Mouse (Mus musculus) left cerebral cortex, postnatal 25 days (tissue): ENCODE results near the gene Senp5. TPM values are rescaled to one million over a fixed set of nuclear protein-coding genes. Genes with fewer than 3 reads are reported as not detected.
"Not testable (repeated sequence)": the region's sequence is repeated elsewhere in the genome, so short reads cannot be mapped to it uniquely, and the experiment has no call there.

ENCODE experiments used
- DNase-seq, 2 experiments: peaks; one replicate each; pipeline ENCODE4 v3.0.0; 2022; ENCODE audit warnings: low spot score in 2 of 2, mixed read lengths in 1 of 2
- intact Hi-C: fragments of 180-260 bp; cut with DNase I; formaldehyde crosslinking; loops from one replicate; pipeline ENCODE4 v1.15.1; 2025
- total RNA-seq, 2 experiments: library from RNA; stranded (reverse); gene quantifications; 2 replicates each; pipeline ENCODE4 v1.2.3; 2021

Gene Senp5
- total RNA-seq = 10 to 100 TPM; 45.1 to 46.0 TPM

- intact Hi-C loops = loop anchor here (2.0 kb wide), 1 partner anchor 54 kb away; the partner anchor contains the start of genes 0610012G03Rik and Ncbp2
- peak; percentile 92 to 93 for DNase-seq
Observed at GRCm38 (mm10) chr16:32002509-32003477, at the start of gene Senp5. TSS of gene Senp5 (minus strand) at chr16:32003287.

GRCm38 (mm10) chr16:32042367-32042766 is 39.3 kb upstream of the Senp5 start:
- intact Hi-C loops = no loop called here
- DNase-seq = no peak

GRCm38 (mm10) chr16:32019678-32020077 is 16.6 kb upstream of the Senp5 start:
- intact Hi-C loops = no loop called here
- DNase-seq = no peak

GRCm38 (mm10) chr16:32010330-32010729 is 7.2 kb upstream of the Senp5 start:
- intact Hi-C loops = no loop called here
- DNase-seq = no peak

- DNase-seq = peak; percentile 40 to 75
- intact Hi-C loops = no loop called here
Observed at GRCm38 (mm10) chr16:32009913-32010312, 6.8 kb upstream of the Senp5 start.

GRCm38 (mm10) chr16:32008529-32009293 is 5.6 kb upstream of the Senp5 start:
- no peak for DNase-seq
- intact Hi-C loops = no loop called here

GRCm38 (mm10) chr16:32004731-32005130 is 1.6 kb upstream of the Senp5 start:
- intact Hi-C loops = no loop called here
- no peak for DNase-seq

- intact Hi-C loops = no loop called here
- no peak for DNase-seq
Observed at GRCm38 (mm10) chr16:31996371-31996770, 6.7 kb downstream of the Senp5 start.

- intact Hi-C loops = no loop called here
- DNase-seq = peak in 1 of 2 experiments; percentile 31
Observed at GRCm38 (mm10) chr16:31993946-31994345, 9.1 kb downstream of the Senp5 start.

GRCm38 (mm10) chr16:31993195-31993594 is 9.9 kb downstream of the Senp5 start:
- intact Hi-C loops = no loop called here
- DNase-seq = no peak

GRCm38 (mm10) chr16:31992039-31992438 is 11.0 kb downstream of the Senp5 start:
- intact Hi-C loops = no loop called here
- no peak for DNase-seq

GRCm38 (mm10) chr16:31980946-31981345 is 22.1 kb downstream of the Senp5 start:
- intact Hi-C loops = no loop called here

GRCm38 (mm10) chr16:31979501-31979900 is 23.6 kb downstream of the Senp5 start:
- DNase-seq = no peak
- intact Hi-C loops = no loop called here

More at GRCm38 (mm10) chr16:31980946-31981345, 22.1 kb downstream of the Senp5 start:
- no peak for DNase-seq

GRCm38 (mm10) chr16:31975258-31975657 is 27.8 kb downstream of the Senp5 start:
- intact Hi-C loops = no loop called here
- no peak for DNase-seq

- intact Hi-C loops = no loop called here
- DNase-seq = peak in 1 of 2 experiments; percentile 67
Observed at GRCm38 (mm10) chr16:31963224-31963623, 39.9 kb downstream of the Senp5 start.

- DNase-seq = peak; percentile 97 to 98
- intact Hi-C loops = loop anchor here (2.0 kb wide), 1 partner anchor 54 kb away; the partner anchor contains the start of gene Senp5
Observed at GRCm38 (mm10) chr16:31948345-31948774, 54.7 kb downstream of the Senp5 start, which contains the start of the genes 0610012G03Rik and Ncbp2. TSS of gene 0610012G03Rik (minus strand) at chr16:31948494. TSS of gene Ncbp2 (plus strand) at chr16:31948513.

- DNase-seq = peak in 1 of 2 experiments; percentile 36
- intact Hi-C loops = loop anchor here (2.0 kb wide), 1 partner anchor 55 kb away; the partner anchor contains the start of gene Senp5
Observed at GRCm38 (mm10) chr16:31947901-31948316, 55.2 kb downstream of the Senp5 start.

- intact Hi-C loops = no loop called here
- DNase-seq = no peak
Observed at GRCm38 (mm10) chr16:31947333-31947732, 55.8 kb downstream of the Senp5 start.

GRCm38 (mm10) chr16:31945986-31946385 is 57.1 kb downstream of the Senp5 start:
- DNase-seq, intact Hi-C loops: not testable (repeated sequence)

GRCm38 (mm10) chr16:31945372-31945771 is 57.7 kb downstream of the Senp5 start:
- no peak for DNase-seq
- intact Hi-C loops = no loop called here
